Mouse (Mus musculus): Measurements from ENCODE around the gene Gltp.

Gene Gltp

GRCm38 (mm10) chr5:114661029-114661428 lies 29.8 kb downstream of the Gltp start:
- peak; percentile 18 for DNase-seq (ENCODE audit: low read depth, low spot score)

GRCm38 (mm10) chr5:114658255-114658654 lies 32.5 kb downstream of the Gltp start, which contains the start of gene Trpv4:
Gene Trpv4 (minus strand): TSS chr5:114658421.
- no peak for DNase-seq (ENCODE audit: low read depth, low spot score)

- DNase-seq (ENCODE audit: low read depth, low spot score): no peak
Measured at GRCm38 (mm10) chr5:114657426-114657825, 33.4 kb downstream of the Gltp start.

GRCm38 (mm10) chr5:114656305-114656704 lies 34.5 kb downstream of the Gltp start:
- DNase-seq (ENCODE audit: low read depth, low spot score): no peak

GRCm38 (mm10) chr5:114655721-114656120 lies 35.1 kb downstream of the Gltp start:
- DNase-seq (ENCODE audit: low read depth, low spot score): no peak

GRCm38 (mm10) chr5:114653656-114654437 lies 36.9 kb downstream of the Gltp start:
- no peak for DNase-seq (ENCODE audit: low read depth, low spot score)

GRCm38 (mm10) chr5:114651449-114651848 lies 39.3 kb downstream of the Gltp start:
- DNase-seq (ENCODE audit: low read depth, low spot score): no peak

GRCm38 (mm10) chr5:114651002-114651401 lies 39.8 kb downstream of the Gltp start:
- DNase-seq (ENCODE audit: low read depth, low spot score): no peak

- no peak for DNase-seq (ENCODE audit: low read depth, low spot score)
Measured at GRCm38 (mm10) chr5:114648728-114649311, 42.0 kb downstream of the Gltp start.

GRCm38 (mm10) chr5:114647211-114647974 lies 43.4 kb downstream of the Gltp start:
- DNase-seq (ENCODE audit: low read depth, low spot score): no peak

GRCm38 (mm10) chr5:114645916-114646315 lies 44.9 kb downstream of the Gltp start:
- DNase-seq (ENCODE audit: low read depth, low spot score): no peak

GRCm38 (mm10) chr5:114644918-114645317 lies 45.9 kb downstream of the Gltp start:
- no peak for DNase-seq (ENCODE audit: low read depth, low spot score)

- no peak for DNase-seq (ENCODE audit: low read depth, low spot score)
Measured at GRCm38 (mm10) chr5:114640809-114641208, 50.0 kb downstream of the Gltp start.

GRCm38 (mm10) chr5:114639645-114639957 lies 51.2 kb downstream of the Gltp start:
- DNase-seq (ENCODE audit: low read depth, low spot score): no peak

- DNase-seq (ENCODE audit: low read depth, low spot score): peak; percentile 32
Measured at GRCm38 (mm10) chr5:114638769-114639644, 51.8 kb downstream of the Gltp start.

- no peak for DNase-seq (ENCODE audit: low read depth, low spot score)
Measured at GRCm38 (mm10) chr5:114636091-114636490, 54.7 kb downstream of the Gltp start.

GRCm38 (mm10) chr5:114631336-114631735 lies 59.4 kb downstream of the Gltp start:
- DNase-seq (ENCODE audit: low read depth, low spot score): no peak

- no peak for DNase-seq (ENCODE audit: low read depth, low spot score)
Measured at GRCm38 (mm10) chr5:114625590-114625989, 65.2 kb downstream of the Gltp start.

- DNase-seq (ENCODE audit: low read depth, low spot score): no peak
Measured at GRCm38 (mm10) chr5:114620305-114620704, 70.5 kb downstream of the Gltp start.
